Mouse (Mus musculus) adrenal gland, postnatal 4 days (tissue): ENCODE results near the gene Ap1ar. TPM values are rescaled to one million over a fixed set of nuclear protein-coding genes. Genes with fewer than 3 reads are reported as not detected.

Experiments used
- DNase-seq, 2 experiments: peaks; one replicate each; pipeline ENCODE4 v3.0.0; 2021 to 2022; ENCODE audit warnings: low spot score in 2 of 2, mixed read lengths in 2 of 2
- total RNA-seq, 2 experiments: library from RNA; stranded (reverse); gene quantifications; 2 replicates each; pipeline ENCODE4 v1.2.3; 2021

The Ap1ar gene
- total RNA-seq, 2 experiments from 2014 or later: 31.3 to 40.7 TPM

DNA sequence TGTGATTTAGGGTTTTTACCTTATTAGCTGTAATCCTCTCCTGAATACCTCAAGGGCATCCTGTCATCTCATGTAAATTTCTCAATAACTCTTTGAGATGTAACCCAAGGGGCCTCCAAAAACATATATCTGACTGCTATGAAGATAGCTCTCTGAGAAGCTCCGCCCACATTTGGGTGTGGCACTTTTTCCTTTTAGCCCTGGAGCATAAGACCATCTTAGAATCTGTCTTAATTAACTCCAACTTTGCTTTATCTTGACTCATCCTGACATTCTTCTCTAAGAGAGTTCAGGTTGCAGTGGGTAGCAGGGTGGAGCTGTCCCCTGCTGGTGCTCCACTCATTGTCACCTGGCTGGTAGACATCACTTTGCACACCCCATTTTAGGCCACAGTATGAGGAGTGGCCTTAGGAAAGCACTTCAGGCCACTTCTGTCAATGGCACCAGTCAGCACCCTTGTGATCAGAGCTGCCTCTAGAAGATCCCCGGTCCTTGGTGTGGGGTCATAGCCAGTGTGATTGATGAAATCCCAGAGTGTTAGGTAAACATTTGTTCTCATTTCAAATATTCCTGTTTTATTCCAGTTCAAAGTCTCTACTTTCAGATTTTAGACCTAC is 6.1 kb upstream of the Ap1ar start:
- DNase-seq: no peak

DNA sequence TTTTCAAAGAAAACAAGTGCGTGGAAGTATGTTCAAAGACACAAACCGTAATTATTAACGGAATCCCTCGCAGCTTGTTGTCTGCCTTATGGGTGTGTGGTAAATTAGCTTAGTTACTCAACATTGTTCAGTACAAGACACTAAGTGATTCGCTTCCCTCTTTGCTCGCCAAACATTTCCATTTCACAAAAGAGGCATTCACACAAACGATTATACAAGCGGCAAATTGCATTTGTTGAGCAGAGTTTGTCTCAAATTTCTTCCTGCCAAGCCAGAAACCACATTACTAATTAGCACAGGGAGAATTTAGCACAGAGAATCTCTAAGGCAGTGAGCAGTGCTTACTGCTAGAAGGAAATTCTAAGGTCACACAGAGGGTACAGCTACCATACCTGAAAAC is 4.6 kb upstream of the Ap1ar start:
- no peak for DNase-seq

DNA sequence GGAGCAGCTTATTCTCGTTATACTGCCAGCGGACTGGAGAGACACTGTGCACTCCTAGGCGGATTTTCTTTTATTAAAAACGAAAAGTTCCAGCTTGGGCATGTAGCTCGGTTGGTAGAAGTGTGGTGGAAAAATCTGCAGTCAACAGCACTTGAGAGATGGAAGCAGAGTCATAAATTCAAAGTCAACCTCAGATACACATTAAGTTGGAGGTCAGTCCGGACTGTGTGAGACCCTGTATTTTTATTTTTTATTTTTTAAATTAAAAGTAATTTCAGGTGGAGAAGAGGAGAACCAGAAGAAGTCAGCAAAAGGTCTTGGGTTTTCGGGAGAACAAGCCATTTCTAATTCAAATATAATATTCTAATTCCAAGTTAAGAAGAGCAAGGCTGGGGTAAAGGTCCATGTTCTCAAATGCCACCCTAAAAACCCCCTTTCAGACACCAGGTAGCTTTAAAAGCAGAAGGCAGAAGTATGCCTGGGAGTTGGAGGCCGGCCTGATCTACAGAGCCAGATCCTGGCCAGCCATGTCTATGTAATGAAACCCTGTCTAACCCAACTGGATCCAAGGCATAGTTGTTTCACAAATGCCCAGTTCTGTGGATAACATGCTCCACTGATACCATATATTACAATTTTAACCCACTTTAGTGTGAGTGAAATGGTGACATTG is 785 bp upstream of the Ap1ar start:
- no peak for DNase-seq

DNA sequence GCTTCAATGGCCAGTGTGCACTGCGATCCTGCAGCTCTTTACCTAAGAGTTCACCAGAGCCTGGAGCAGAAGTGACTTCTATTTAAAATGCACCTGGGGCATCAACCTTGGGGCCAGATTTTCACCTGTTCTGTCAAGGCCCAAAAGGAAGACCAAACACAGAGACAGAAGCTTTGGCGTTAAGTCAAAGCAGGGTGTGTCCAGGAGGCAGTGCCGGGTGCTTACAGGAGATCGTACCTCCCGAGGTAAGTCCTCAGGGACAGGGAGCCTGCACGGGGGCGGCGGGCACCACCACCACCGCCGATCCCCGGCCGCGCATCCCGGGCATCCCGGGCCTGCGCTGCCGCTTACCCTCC is 547 bp downstream of the Ap1ar start:
- no peak for DNase-seq

DNA sequence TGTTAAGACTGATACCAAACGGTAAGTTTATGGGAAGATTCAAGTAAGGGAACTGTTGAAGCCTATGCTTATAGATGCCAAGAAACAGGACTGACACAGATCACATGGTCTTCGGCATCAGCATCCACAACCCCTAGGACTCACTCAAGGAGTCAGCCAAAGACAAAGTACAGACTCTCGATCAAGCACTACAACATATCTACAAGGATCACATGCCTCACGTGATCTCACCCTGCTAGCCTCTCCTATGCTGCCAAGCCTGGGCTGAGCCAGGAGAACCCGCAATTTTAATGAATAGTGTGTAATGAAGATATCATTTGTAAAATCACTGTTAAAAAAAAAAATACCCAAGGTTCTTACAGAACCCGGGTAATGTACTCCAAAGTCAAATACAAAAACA is 1.7 kb downstream of the Ap1ar start:
- DNase-seq: no peak

DNA sequence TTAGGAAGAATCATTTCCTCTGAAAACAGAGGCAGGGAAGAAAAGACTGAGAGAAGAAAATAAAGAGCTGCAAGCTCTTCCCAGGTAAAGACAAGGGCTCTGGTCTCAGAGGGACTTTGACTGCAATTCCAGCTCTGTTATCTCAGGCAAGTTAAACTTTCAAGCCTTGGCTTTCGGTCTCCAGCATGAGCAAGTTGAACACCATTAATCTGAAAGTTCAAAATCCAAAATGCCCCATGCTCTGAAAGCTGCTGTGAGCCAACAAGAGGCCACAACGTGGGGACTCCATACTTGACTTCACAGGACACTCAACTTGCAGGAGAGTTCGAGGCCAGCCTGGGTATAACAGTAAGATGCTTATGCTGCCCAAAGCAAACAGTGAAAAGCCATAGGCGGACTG is 3.3 kb downstream of the Ap1ar start:
- DNase-seq: no peak

DNA sequence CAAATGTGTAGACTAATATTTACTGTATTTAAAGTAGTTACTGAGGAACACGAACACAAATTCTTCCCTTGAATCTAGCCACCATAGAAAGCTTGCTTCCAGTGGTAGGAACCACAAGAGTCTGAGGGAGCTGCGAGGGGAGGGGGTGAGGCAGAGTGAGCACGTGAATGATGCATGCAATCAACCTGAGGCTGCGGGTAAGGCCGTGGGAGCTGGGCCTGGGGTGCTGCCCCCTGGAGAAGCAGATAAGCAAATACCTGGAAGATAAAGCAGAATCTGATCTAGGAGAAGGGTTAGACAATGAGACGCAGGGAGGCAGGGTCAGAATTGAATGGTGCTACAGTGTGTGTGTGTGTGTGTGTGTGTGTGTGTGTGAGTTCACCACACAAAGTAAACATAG is 6.2 kb downstream of the Ap1ar start:
- DNase-seq: no peak

DNA sequence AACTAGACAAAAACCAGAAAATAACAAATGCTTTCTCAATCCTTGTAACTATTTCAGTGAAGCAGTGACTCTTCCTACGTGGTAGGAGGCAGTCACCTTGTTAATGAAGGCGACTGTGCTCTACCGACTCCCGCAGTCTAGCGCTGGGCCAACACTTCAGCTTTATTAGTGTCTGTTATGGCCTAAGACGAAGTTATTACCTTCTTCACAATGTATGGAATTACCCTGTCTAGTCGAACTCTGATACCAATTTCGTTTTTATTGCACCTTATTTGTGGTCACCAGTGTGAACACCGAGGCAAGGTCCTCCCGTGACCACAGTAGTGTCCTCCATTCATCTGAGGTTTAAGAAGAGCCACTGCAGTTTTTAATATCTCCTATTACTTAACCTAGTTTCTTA is 7.1 kb downstream of the Ap1ar start:
- no peak for DNase-seq

DNA sequence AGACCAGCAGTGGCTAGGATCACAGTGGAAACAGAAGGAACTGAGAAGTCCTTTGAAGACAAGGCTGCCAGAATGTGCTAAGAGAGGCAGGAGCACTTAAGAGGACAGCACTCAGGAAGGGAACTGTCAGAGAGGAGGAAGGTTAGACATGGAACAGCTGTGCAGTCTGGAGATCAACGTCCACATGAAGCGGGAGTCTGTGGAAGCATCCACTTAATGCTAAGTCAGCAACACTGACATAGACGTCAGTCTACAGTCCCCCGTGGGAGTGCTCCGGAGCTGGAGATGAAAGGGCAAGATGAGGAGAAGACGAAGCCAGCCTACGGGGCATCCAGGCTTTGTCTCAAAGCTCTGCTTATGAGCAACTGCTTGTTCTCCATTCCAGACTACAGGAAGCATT is 10.2 kb downstream of the Ap1ar start:
- no peak for DNase-seq

DNA sequence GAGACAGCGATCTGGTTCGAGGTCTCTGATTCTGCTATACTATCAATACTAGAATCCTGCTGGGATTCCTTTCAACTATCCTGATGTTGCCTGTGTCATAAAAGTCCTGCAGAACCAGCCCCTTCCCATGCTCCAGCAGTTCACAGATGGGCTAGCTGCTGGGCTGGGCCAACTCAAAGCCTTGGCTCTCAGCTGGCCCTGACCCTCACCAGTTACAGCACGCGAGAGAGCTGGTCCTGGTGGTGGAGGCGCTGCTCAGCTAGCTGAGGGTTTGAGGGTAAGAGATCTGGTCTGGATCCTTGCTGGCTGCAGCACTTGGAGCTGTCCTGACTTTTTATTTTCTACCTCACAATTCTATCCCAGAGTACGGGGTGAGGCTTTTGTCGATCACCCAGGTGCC is 10.8 kb downstream of the Ap1ar start:
- no peak for DNase-seq

DNA sequence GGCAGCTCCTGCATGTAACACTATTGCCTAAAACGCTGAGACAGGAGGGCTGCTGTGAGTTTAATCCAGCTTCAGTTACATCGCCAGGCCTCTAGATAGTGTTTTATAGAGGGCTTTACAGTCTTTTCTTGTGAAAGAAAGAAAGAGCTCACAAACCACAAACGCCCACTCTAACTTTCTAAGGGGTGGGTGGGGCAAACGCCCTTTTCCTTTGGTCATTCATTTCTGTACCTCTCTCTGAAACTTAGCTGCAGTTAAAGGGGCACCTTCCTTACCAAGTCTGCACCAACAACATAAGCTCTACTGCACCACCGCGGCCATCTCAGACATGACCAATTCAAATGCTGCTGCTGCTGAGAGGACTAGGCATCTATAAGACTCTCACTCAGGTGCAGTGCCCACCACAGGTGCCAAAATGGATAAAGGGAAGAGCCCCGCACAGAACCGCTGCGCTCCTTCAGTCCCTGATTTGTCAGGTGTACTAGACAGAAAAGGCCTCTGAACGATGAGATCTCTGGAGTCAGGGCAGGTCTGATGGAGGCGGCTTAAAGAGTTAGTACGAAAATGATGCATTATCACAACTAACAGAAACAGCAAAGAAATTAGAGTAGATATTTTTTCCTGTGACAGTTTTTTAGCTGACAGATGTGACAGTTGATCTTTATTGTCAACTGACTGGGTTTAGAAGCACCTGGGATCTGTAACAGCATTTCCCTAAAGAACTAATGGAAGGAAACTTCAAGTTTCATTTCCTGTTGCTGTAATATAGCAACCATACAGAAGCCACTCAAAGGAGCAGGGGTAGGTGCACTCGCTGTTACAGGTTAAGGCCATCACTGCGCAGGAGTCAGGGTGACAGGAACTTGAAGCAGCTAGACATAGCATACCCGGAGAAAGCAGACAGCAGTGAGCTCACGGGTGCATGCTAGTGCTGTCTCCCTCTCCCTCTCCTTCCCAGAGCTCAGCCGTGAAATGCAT is 13.1 kb downstream of the Ap1ar start:
- no peak for DNase-seq

DNA sequence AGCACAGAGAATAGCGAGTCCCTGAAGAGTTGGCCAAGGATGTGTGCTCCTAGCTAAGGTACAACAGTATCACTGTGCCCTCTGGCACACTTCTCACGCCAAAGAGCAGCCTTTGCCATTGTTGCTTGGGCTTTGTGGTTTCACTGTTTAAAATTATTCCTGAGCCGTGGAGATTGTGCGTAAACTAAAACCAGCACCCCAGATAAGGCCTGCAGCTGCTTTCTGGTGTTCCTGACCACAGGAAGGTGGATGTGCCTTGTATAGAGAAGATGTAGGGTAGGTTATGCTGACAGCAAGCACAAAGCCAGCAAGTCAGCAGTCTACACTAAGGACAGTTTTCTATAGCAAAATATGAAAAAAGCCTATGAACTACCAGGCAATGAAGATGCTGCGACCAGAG is 16.1 kb downstream of the Ap1ar start:
- DNase-seq: no peak

DNA sequence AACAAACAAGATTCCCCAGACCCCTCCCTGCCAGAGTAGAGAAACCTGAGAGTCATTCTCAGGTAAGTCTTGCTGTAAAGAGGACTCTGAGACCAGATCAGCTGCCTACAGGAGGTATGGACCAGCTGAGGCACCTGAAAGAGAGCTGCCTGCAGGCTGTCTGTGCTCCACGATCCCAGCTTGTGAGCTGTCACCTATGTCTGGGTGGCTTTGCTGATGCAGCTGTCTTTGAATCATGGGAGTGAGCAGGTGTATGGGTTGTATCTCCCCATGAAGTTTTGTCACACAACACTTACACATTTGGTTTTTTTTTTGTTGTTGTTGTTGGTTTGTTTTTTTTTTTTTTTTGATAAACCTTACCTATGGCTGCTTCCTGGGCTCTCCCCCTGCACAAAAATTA is 16.9 kb downstream of the Ap1ar start:
- no peak for DNase-seq

DNA sequence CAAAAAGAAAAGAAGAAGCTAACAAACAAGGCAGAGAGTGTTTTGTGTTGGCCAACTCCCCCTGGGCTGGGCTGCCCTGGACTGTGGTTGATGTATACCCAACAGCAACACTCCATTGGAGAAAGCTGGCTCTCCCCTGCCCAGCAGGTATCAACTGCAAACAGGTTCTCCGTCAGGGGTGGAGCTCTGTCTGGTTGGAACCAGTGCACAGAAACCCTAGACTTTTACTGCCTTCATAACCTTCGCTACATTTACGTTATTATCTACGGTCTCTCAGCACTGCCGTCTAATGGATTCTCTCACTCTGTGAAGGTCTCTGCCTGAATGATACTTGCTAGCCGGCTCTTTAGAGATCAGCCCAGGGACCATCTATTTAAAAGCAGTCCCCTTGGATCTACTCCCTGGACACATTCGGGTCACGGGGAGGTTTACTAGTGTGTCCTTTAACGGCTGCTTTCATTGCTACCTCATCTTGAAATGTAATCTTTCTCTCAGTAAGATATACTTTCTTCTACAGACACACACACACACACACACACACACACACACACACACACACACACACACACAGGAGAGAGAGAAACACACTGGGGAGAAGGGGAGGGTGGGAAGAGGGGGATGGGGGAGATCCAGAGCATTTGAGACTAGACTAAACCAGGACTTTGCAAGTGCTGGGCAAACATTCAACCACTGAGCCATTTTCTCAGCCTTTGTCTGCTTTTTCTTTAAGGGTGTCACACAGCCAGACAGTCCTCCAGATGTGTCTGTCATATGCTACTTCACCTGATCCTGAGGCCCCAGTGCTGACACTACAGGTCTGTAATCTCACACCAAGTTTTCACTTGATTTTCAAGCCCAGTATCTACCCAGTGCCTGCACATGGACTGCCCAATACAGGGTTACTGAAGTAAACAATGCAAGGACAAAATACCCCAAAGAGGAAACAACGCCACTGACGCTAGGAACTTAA is 18.3 kb downstream of the Ap1ar start:
- no peak for DNase-seq

DNA sequence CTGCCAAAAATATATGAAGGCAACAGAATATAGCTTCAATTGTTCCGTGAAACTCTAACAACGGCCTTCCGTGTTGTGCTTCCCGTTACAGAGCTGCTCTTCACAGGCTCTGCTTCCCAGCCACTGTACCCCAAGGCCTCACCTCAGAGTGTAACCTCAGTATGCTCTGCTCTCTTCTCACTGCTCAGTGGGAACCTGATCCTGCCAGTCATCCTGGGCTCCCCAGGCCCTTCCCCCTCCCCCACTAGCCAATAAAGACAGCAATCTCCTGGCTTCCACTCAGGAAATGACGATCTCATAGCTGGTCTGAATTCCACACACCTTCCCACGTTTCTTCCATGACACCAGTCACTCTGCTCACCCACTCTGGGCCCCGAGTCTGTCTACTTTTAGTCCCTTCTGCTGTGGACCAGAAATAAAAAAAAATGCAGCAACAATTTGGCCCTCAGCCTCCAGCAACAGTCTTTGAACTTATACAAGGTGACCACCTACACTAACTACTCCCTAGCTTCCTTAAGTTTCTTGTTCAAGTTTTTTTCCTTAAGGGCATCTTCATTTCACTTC is 20.1 kb downstream of the Ap1ar start:
- no peak for DNase-seq

DNA sequence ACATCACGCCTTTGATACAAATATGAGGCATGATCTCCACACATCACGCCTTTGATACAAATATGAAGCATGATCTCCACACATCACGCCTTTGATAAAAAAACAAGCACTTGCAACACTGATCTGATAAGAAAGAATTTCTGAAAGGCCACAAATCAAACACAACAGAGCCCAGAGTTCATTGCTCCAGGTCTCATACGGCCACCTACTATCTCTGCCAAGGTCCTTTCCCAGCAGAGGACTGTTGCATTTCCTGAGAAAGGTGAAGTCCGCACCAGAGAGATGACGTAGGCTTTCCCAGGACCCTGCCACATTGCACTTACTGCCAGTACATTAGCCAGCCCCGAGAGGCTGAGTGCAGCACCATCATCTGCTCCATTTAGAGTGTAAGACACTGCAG is 28.2 kb downstream of the Ap1ar start:
- no peak for DNase-seq

DNA sequence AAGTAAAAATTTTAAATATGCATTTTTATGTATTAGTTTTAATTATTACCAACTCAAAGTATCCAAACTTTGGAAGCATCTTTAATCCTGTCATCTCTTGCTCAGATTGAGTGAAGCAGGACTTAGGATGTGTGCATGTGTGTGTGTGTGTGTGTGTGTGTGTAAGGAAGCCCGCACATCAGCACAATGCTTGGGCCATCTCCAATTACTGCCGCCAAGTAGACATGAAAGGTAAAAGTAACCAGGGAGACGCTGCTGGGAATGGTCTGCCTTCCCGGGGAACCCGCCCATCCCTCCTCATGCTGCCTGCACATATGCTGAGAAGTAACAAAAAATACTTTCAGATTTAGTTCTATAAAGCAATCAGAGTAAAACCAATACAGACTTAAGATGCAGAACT is 29.5 kb downstream of the Ap1ar start:
- no peak for DNase-seq

DNA sequence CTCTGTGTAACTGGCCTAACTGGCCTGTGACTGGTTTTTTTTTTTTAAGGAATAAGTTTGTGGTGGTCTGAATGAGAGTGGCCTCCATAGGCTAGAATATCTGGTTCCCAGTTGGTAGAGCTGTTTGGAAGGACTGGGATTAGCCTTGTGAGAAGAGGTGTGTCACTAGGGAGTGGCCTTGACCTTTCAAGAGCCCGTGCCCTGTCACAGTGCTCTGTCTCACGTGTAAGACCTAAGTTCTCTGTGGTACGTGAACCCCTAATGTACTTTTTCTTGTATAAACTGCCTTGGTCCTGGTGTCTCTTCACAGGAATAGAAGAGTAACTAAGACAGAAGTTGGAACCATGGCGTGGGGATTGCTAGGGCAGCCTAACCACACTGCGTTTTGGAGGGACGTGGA is 31.3 kb downstream of the Ap1ar start:
- DNase-seq: no peak

DNA sequence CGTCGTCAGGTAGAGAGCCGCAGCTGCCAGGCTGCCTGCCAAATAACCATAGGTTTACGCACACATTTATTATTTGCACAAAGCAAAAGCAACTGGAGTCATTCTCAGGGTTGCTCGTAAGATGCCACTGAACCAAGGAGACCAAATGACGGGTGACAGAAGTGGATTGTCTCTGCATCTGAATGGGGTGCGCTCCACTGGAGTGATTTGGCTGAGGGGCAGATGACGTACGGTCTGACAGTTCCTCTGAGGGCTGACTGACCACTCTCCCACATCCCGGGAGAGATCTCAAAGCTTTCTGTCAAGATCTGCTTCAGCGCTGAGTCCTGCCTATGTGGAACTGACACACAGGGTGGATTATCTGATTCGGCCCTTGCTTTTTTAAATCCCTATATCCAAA is 32.3 kb downstream of the Ap1ar start:
- no peak for DNase-seq

DNA sequence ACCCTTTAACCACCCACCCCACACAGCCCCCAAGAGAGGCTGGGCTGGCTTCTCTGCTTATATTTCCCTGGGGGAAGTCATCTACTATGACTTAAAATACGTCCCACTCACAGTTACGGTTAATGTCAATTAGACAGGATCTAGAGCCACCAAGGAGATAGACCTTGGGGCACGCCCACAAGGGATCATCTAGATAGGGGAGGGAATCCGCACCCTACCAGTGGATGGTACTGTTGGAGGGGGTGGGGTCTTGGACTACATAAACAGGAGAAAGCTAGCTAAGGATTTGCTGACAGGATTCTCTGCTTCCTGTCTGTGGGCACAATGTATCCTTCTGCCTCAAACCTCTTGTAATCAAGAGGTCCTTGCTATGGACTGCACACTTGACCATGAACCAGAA is 32.9 kb downstream of the Ap1ar start:
- no peak for DNase-seq

DNA sequence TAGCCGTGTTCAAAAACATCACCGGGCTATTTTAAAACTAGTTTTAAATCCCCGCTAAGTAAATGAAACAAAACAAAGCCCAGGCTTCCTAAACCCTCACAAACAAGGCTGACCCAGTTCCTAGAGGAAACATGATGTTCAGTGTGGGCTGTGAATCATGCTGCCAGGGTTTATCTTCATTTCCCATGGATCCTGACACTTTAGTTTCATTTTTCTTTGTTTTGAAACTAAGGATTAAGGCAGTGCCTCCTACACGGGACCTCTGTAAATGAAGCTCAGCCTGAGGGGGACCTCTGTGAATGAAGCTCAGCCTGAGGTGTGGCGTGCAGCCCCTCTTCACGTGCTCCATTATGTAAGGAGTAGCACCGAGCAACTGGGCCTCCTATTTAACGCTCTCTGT is 34.5 kb downstream of the Ap1ar start:
- no peak for DNase-seq
